Mouse (Mus musculus) megakaryocyte progenitor cell, adult 5-6 weeks (primary cell): ENCODE data around the gene Mbnl2. TPM values are rescaled to one million over a fixed set of nuclear protein-coding genes. Genes with fewer than 3 reads are reported as not detected.

Experiments
- ATAC-seq: replicated peaks from 2 replicates; pipeline ENCODE4 v1.8.0; 2016; ENCODE audit warnings: mild to moderate bottlenecking, moderate TSS enrichment, inconsistent platforms; ENCODE audit not compliant: poor library complexity
- total RNA-seq, 2 experiments: library from RNA; stranded (forward) in 1 of 2; stranded (reverse) in 1 of 2; fragments of 157-497, 149-512 nt in 1 of 2; fragments of 200-1000 nt in 1 of 2; gene quantifications; 2 replicates each; pipeline versions ENCODE4 v1.2.3 to v1.2.4; 2015 to 2017

Gene Mbnl2
- total RNA-seq, 2 experiments from 2014 or later, result 63.2 to 97.8 TPM

- peak; percentile 21; the same call in 1 of the 2 replicates for ATAC-seq
These were observed 48.8 kb downstream of the Mbnl2 start for GRCm38 (mm10) chr14:120324061-120324791.

- no peak for ATAC-seq
These were observed 49.5 kb downstream of the Mbnl2 start for GRCm38 (mm10) chr14:120324883-120325480.

- ATAC-seq, result peak; percentile 81
These were observed 50.2 kb downstream of the Mbnl2 start for GRCm38 (mm10) chr14:120325673-120326072.

- ATAC-seq, result no peak
These were observed 55.0 kb downstream of the Mbnl2 start for GRCm38 (mm10) chr14:120330454-120330853.

- ATAC-seq, result no peak
These were observed 55.5 kb downstream of the Mbnl2 start for GRCm38 (mm10) chr14:120330881-120331514.

GRCm38 (mm10) chr14:120333465-120334243 is 58.2 kb downstream of the Mbnl2 start:
- ATAC-seq, result no peak

- no peak for ATAC-seq
These were observed 59.9 kb downstream of the Mbnl2 start for GRCm38 (mm10) chr14:120335366-120335765.

GRCm38 (mm10) chr14:120335871-120336270 is 60.4 kb downstream of the Mbnl2 start:
- ATAC-seq, result no peak

- ATAC-seq, result no peak
These were observed 60.9 kb downstream of the Mbnl2 start for GRCm38 (mm10) chr14:120336380-120336779.

- ATAC-seq, result no peak
These were observed 61.4 kb downstream of the Mbnl2 start for GRCm38 (mm10) chr14:120336841-120337240.

- no peak for ATAC-seq
These were observed 62.4 kb downstream of the Mbnl2 start for GRCm38 (mm10) chr14:120337731-120338462.

GRCm38 (mm10) chr14:120338706-120339105 is 63.2 kb downstream of the Mbnl2 start:
- ATAC-seq, result no peak

GRCm38 (mm10) chr14:120341912-120342311 is 66.4 kb downstream of the Mbnl2 start:
- ATAC-seq, result peak; percentile 91

- no peak for ATAC-seq
These were observed 66.9 kb downstream of the Mbnl2 start for GRCm38 (mm10) chr14:120342321-120342720.

- no peak for ATAC-seq
These were observed 69.2 kb downstream of the Mbnl2 start for GRCm38 (mm10) chr14:120344641-120345040.

- peak; percentile 79 for ATAC-seq
These were observed 72.2 kb downstream of the Mbnl2 start for GRCm38 (mm10) chr14:120347410-120348315.

GRCm38 (mm10) chr14:120349332-120349731 is 73.9 kb downstream of the Mbnl2 start:
- no peak for ATAC-seq

GRCm38 (mm10) chr14:120352136-120352843 is 76.8 kb downstream of the Mbnl2 start:
- ATAC-seq, result peak; percentile 25; the same call in 1 of the 2 replicates

- no peak for ATAC-seq
These were observed 77.7 kb downstream of the Mbnl2 start for GRCm38 (mm10) chr14:120353211-120353610.
